Mouse (Mus musculus): ENCODE measurements around the gene Mcm6. TPM values are rescaled to one million over a fixed set of nuclear protein-coding genes. Genes with fewer than 3 reads are reported as not detected.

The Mcm6 gene
- polyA plus RNA-seq (2015; fragmentation: Nextera tagmentation; extraction: Ambion mirVana): 93.8 and 94.1 TPM in 2 replicates

DNA sequence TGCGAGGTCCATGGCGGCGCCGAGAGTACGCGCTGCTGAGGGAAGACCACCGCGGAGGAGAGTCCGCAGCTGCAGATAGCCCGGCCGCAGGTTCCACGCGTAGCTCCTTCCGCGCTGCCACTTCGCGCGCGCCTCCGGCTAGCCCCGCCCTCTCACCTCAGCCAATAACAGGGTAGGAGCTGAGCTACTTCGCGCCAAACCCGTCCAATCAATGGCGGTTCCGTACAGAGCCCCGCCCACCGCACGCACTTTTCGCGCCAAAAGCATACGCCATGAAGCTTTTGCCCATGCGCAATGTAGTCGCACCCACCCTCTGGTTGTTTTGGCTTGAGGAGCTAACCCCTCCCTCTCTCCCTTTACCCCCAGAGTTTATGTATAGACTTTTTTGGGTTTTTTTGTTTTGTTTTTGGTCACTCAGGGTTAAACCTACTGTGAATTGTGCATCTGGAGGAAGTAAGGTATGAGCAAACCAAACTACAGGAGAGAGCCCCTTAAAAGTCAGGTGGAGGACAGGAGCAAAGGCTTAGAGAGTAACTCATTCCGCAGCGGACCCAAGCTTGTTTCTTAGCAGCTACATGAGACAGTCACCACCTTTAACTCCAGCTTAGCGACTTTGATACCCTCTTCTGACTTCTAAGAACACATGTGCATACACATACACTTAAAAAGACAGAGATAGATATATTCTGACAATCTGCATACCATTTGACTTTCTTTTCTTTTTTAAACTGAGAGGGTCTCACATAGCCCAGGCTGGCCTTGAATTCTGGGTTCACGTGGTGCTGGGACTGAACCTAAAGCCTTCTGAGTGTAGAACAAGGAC, at the start of gene Mcm6:
TSS of gene Mcm6 (minus strand) at position 111 of the 823 bp plus-strand sequence.
- peak within 1 kb of the TSS; percentile 79 for H3K4me2 ChIP-seq (replicated peaks)
- no peaks in the 10 kb centered on the region for H3K9me3 ChIP-seq
- H3K36me3 ChIP-seq: peaks cover 25% of the 10 kb centered on the region
- H3K4me1 ChIP-seq (replicated peaks): peaks cover 23% of the 10 kb centered on the region
- 2% methylated on average over 38 of the region's 38 CpGs for WGBS
- H3K27me3 ChIP-seq: no peaks in the 10 kb centered on the region
- H3K9ac ChIP-seq (replicated peaks): peak within 1 kb of the TSS; percentile 64
- peak within 1 kb of the TSS; percentile 62 for H3K4me3 ChIP-seq (replicated peaks)
- peak within 1 kb of the TSS; percentile 49; the same call in 1 of the 2 replicates for H3K27ac ChIP-seq
- peak; percentile 99 for ATAC-seq

- no peak overlapping the region for H3K4me2 ChIP-seq (replicated peaks)
Measured at GRCm38 (mm10) chr1:128406846-128407245, 47.4 kb upstream of the Mcm6 start.

GRCm38 (mm10) chr1:128405675-128406074, 46.2 kb upstream of the Mcm6 start:
- Histone ChIP-seq H3K9ac (replicated peaks) (no peak overlapping the region), H3K27ac (no peak overlapping the region), H3K4me2 (replicated peaks) (no peak overlapping the region), H3K27me3 (no peaks in the 10 kb centered on the region), H3K4me1 (replicated peaks) (peaks cover 31% of the 10 kb centered on the region), H3K9me3 (no peaks in the 10 kb centered on the region), H3K36me3 (peaks cover 4% of the 10 kb centered on the region), H3K4me3 (replicated peaks) (no peak overlapping the region)
- 49% methylated on average over 1 of the region's 1 CpGs for WGBS
- ATAC-seq: no peak

More at GRCm38 (mm10) chr1:128406846-128407245, 47.4 kb upstream of the Mcm6 start:
- H3K9ac ChIP-seq (replicated peaks): no peak overlapping the region
- H3K27me3 ChIP-seq: no peaks in the 10 kb centered on the region
- 7% methylated on average over 1 of the region's 1 CpGs for WGBS
- H3K4me3 ChIP-seq (replicated peaks): no peak overlapping the region
- ATAC-seq: no peak
- H3K36me3 ChIP-seq: peaks cover 10% of the 10 kb centered on the region
- no peaks in the 10 kb centered on the region for H3K9me3 ChIP-seq
- H3K27ac ChIP-seq: no peak overlapping the region
- H3K4me1 ChIP-seq (replicated peaks): peaks cover 22% of the 10 kb centered on the region

GRCm38 (mm10) chr1:128405041-128405481, 45.6 kb upstream of the Mcm6 start:
- Histone ChIP-seq H3K36me3 (peaks cover 3% of the 10 kb centered on the region; the same call in 1 of the 2 replicates), H3K4me2 (replicated peaks) (no peak overlapping the region), H3K4me3 (replicated peaks) (no peak overlapping the region), H3K9me3 (no peaks in the 10 kb centered on the region), H3K27me3 (no peaks in the 10 kb centered on the region), H3K4me1 (replicated peaks) (peaks cover 37% of the 10 kb centered on the region), H3K27ac (peak overlapping the region; percentile 53), H3K9ac (replicated peaks) (no peak overlapping the region)
- 7% methylated on average over 2 of the region's 2 CpGs for WGBS
- ATAC-seq: peak; percentile 87

DNA sequence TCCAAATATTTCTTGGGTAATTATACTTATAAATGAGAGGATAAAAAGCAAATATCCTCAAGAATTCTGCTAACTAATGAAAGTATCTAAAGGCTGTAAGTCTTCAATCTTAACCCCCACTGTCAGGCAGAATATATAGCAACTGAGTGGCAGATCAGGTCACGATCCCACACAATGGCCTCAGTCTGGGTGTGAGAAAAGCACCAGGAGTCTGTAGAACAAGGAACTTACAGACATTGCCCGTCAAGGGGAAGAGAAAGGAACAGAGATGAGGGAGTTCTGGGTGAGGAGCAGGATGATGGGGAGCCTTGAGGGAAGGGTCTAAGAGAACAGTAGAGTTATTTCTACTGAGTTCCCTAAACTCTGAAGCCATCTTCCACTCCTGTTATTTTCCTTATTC, 41.5 kb upstream of the Mcm6 start:
- Histone ChIP-seq H3K4me1 (replicated peaks) (peaks cover 36% of the 10 kb centered on the region), H3K27ac (0 out of 2 replicates have a peak overlapping the region, but pooled peaks have one; percentile 15), H3K9me3 (no peaks in the 10 kb centered on the region), H3K4me3 (replicated peaks) (no peak overlapping the region), H3K4me2 (replicated peaks) (no peak overlapping the region), H3K27me3 (no peaks in the 10 kb centered on the region), H3K36me3 (peaks cover 12% of the 10 kb centered on the region), H3K9ac (replicated peaks) (no peak overlapping the region)
- ATAC-seq: no peak
- 8% methylated on average over 2 of the region's 2 CpGs for WGBS

- peaks cover 12% of the 10 kb centered on the region for H3K36me3 ChIP-seq
- H3K9ac ChIP-seq (replicated peaks): no peak overlapping the region
- no peak overlapping the region for H3K4me3 ChIP-seq (replicated peaks)
- 20% methylated on average over 5 of the region's 5 CpGs for WGBS
- ATAC-seq: no peak
- H3K9me3 ChIP-seq: no peaks in the 10 kb centered on the region
- H3K27ac ChIP-seq: peak overlapping the region; percentile 49
- no peak overlapping the region for H3K4me2 ChIP-seq (replicated peaks)
- H3K4me1 ChIP-seq (replicated peaks): peaks cover 31% of the 10 kb centered on the region
- H3K27me3 ChIP-seq: no peaks in the 10 kb centered on the region
Measured at GRCm38 (mm10) chr1:128399941-128400915, 40.8 kb upstream of the Mcm6 start.

GRCm38 (mm10) chr1:128398738-128399445, 39.4 kb upstream of the Mcm6 start:
- no peaks in the 10 kb centered on the region for H3K9me3 ChIP-seq
- H3K36me3 ChIP-seq: peaks cover 16% of the 10 kb centered on the region
- WGBS: 83% methylated on average over 5 of the region's 5 CpGs
- ATAC-seq: no peak
- no peak overlapping the region for H3K9ac ChIP-seq (replicated peaks)
- H3K4me2 ChIP-seq (replicated peaks): no peak overlapping the region
- H3K4me3 ChIP-seq (replicated peaks): no peak overlapping the region
- no peaks in the 10 kb centered on the region for H3K27me3 ChIP-seq
- no peak overlapping the region for H3K27ac ChIP-seq
- H3K4me1 ChIP-seq (replicated peaks): peaks cover 25% of the 10 kb centered on the region

GRCm38 (mm10) chr1:128394657-128395056, 35.2 kb upstream of the Mcm6 start:
- Histone ChIP-seq H3K4me2 (replicated peaks) (no peak overlapping the region), H3K27me3 (no peaks in the 10 kb centered on the region), H3K9ac (replicated peaks) (no peak overlapping the region), H3K27ac (no peak overlapping the region), H3K36me3 (peaks cover 18% of the 10 kb centered on the region), H3K4me1 (replicated peaks) (peaks cover 8% of the 10 kb centered on the region), H3K4me3 (replicated peaks) (no peak overlapping the region), H3K9me3 (no peaks in the 10 kb centered on the region)
- ATAC-seq: no peak
- WGBS: 94% methylated on average over 3 of the region's 3 CpGs

DNA sequence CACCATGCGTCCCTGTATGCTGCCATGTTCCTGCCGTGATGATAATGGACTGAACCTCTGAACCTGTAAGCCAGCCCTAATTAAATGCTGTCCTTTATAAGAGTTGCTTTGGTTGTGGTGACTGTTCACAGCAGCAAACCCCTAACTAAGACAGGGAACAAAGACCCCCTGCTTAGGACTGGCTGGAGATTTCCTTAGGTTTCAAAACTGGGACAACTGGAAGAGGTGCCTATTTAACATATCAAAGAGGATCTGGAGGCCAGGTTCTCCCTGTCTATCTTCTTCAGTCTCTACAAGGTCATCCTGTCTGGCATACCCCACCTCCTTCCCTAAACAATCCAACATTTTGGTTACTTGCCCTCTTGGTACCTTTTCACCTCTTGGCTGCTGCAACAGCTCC, 32.9 kb upstream of the Mcm6 start:
- Histone ChIP-seq H3K36me3 (peaks cover 20% of the 10 kb centered on the region), H3K4me3 (replicated peaks) (no peak overlapping the region), H3K9ac (replicated peaks) (no peak overlapping the region), H3K27ac (no peak overlapping the region), H3K4me2 (replicated peaks) (no peak overlapping the region), H3K9me3 (no peaks in the 10 kb centered on the region), H3K4me1 (replicated peaks) (0 out of 2 replicates have a peak, but pooled peaks cover 4% of the 10 kb centered on the region), H3K27me3 (no peaks in the 10 kb centered on the region)
- no peak for ATAC-seq
- 55% methylated on average over 2 of the region's 2 CpGs for WGBS

DNA sequence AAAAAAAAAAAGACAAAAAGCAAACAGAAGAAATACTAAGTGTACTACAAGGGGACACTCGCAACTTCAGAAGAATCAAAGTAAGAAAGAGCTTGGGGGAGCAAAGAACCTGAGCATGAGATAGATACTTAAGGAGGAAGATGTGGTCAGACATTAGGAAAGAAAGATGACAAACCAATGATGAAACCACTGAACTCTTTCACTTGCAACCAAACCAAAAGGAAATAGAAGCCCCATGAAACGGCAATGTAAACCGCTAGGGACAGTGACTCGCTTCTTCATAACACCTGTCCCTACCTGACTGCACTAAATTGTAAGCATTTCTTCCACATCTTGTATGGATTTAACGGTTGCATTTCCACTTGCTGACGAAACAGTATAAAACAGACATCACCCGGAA, 27.0 kb upstream of the Mcm6 start:
- no peak overlapping the region for H3K4me2 ChIP-seq (replicated peaks)

DNA sequence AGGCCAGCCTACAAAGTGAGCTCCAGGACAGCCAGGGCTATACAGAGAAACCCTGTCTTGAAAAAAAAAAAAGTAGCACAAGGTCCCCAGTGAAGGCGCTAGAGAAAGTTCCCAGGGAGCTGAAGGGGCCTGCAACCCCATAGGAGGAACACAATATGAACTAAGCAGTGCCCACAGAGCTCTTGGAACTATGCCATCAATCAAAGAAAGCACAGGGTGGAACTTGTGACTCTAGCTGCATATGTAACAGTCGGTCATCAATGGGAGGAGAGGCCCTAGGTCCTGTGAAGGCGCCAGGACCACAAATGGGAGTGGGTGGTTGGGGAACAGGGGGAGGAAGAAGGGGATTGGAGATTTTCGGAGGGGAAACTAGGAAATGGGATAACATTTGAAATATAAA, 17.4 kb upstream of the Mcm6 start:
- no peak overlapping the region for H3K27ac ChIP-seq
- WGBS: 87% methylated on average over 4 of the region's 4 CpGs
- H3K9ac ChIP-seq (replicated peaks): no peak overlapping the region
- H3K4me1 ChIP-seq (replicated peaks): no peaks in the 10 kb centered on the region
- H3K4me3 ChIP-seq (replicated peaks): no peak overlapping the region
- no peaks in the 10 kb centered on the region for H3K27me3 ChIP-seq
- H3K4me2 ChIP-seq (replicated peaks): no peak overlapping the region
- no peaks in the 10 kb centered on the region for H3K9me3 ChIP-seq
- H3K36me3 ChIP-seq: peaks cover 19% of the 10 kb centered on the region
- no peak for ATAC-seq

More for the DNA sequence above, 27.0 kb upstream of the Mcm6 start:
- no peak for ATAC-seq
- Histone ChIP-seq H3K4me3 (replicated peaks) (no peak overlapping the region), H3K9ac (replicated peaks) (no peak overlapping the region), H3K27ac (no peak overlapping the region), H3K27me3 (no peaks in the 10 kb centered on the region), H3K36me3 (peaks cover 33% of the 10 kb centered on the region), H3K4me1 (replicated peaks) (no peaks in the 10 kb centered on the region), H3K9me3 (no peaks in the 10 kb centered on the region)
- WGBS: 98% methylated on average over 7 of the region's 7 CpGs
